In genomic region chr16:62414485-62414884, GRCm38 (mm10) we compare ENCODE assay signal across 8 mouse cellular contexts.
DNase-seq lines count a peak whose midpoint lies in the region; ATAC-seq and TF ChIP-seq lines count a peak whose summit lies in the region.

No protein-coding gene starts in this region.

- DNase-seq in kidney, postnatal 0 days (ENCODE audit: low spot score), result peak; percentile 22
- DNase-seq in brain, adult 2 months (ENCODE audit: low read depth, low spot score), result peak; percentile 59
- DNase-seq in gastrocnemius, adult 8-10 months (ENCODE audit: low spot score in 2 of 2), result no peak
- DNase-seq in spleen, adult 18-20 months, result no peak
- DNase-seq in testis, postnatal 10 days (ENCODE audit: low spot score), result no peak

- ATAC-seq in kidney, postnatal 0 days (replicated peaks; ENCODE audit: low FRiP score, low read depth), result peak; percentile 57; the same call in 1 of the 2 replicates
- ATAC-seq in kidney, embryonic 15.5 days (replicated peaks; ENCODE audit: low FRiP score), result no peak
- ATAC-seq in hindbrain, embryonic 13.5 days (ENCODE audit: low FRiP score), result peak; percentile 57; the same call in 1 of the 2 replicates
- peak; percentile 78 for ATAC-seq in neural tube, embryonic 12.5 days (ENCODE audit: low FRiP score, low read depth)

- no peak overlapping the region for H3K4me3 ChIP-seq in kidney, postnatal 0 days (replicated peaks; ENCODE audit: low read depth, low read length)
- no peak overlapping the region for H3K4me3 ChIP-seq in kidney, embryonic 15.5 days (replicated peaks)
- H3K4me3 ChIP-seq in hindbrain, embryonic 13.5 days, result no peak overlapping the region
- H3K4me3 ChIP-seq in neural tube, embryonic 12.5 days, result no peak overlapping the region

- H3K4me1 ChIP-seq in kidney, postnatal 0 days (replicated peaks; ENCODE audit: insufficient read depth, low read length), result no peaks in the 10 kb centered on the region
- no peaks in the 10 kb centered on the region for H3K4me1 ChIP-seq in kidney, embryonic 15.5 days
- no peaks in the 10 kb centered on the region for H3K4me1 ChIP-seq in hindbrain, embryonic 13.5 days (replicated peaks)
- H3K4me1 ChIP-seq in neural tube, embryonic 12.5 days, result no peaks in the 10 kb centered on the region

- H3K9me3 ChIP-seq in kidney, postnatal 0 days (replicated peaks; ENCODE audit: low read length), result no peaks in the 10 kb centered on the region
- no peaks in the 10 kb centered on the region for H3K9me3 ChIP-seq in kidney, embryonic 15.5 days (replicated peaks)
- no peaks in the 10 kb centered on the region for H3K9me3 ChIP-seq in hindbrain, embryonic 13.5 days
- no peaks in the 10 kb centered on the region for H3K9me3 ChIP-seq in neural tube, embryonic 12.5 days

- H3K36me3 ChIP-seq in kidney, postnatal 0 days (ENCODE audit: insufficient read depth, low read length), result no peaks in the 10 kb centered on the region
- H3K36me3 ChIP-seq in kidney, embryonic 15.5 days, result no peaks in the 10 kb centered on the region
- no peaks in the 10 kb centered on the region for H3K36me3 ChIP-seq in hindbrain, embryonic 13.5 days
- H3K36me3 ChIP-seq in neural tube, embryonic 12.5 days, result no peaks in the 10 kb centered on the region

- H3K27ac ChIP-seq in kidney, postnatal 0 days, result no peak overlapping the region
- no peak overlapping the region for H3K27ac ChIP-seq in kidney, embryonic 15.5 days
- H3K27ac ChIP-seq in hindbrain, embryonic 13.5 days, result no peak overlapping the region
- H3K27ac ChIP-seq in neural tube, embryonic 12.5 days, result no peak overlapping the region

- TF ChIP-seq CTCF in kidney, postnatal 0 days (IDR thresholded peaks at IDR 0.05; ENCODE audit: low read depth), result peak; percentile 66

- WGBS in kidney, postnatal 0 days, result 16% methylated on average over 1 of the region's 1 CpGs
- WGBS in kidney, embryonic 15.5 days, result 13% methylated on average over 1 of the region's 1 CpGs
- 13% methylated on average over 1 of the region's 1 CpGs for WGBS in hindbrain, embryonic 13.5 days
- WGBS in neural tube, embryonic 12.5 days, result 29% methylated on average over 1 of the region's 1 CpGs

- no peak overlapping the region for H3K4me2 ChIP-seq in kidney, postnatal 0 days (ENCODE audit: low read length)
- no peak overlapping the region for H3K4me2 ChIP-seq in kidney, embryonic 15.5 days
- no peak overlapping the region for H3K4me2 ChIP-seq in hindbrain, embryonic 13.5 days
- H3K4me2 ChIP-seq in neural tube, embryonic 12.5 days (replicated peaks), result no peak overlapping the region

- no peaks in the 10 kb centered on the region for H3K27me3 ChIP-seq in kidney, postnatal 0 days (ENCODE audit: insufficient read depth, low read length)
- no peaks in the 10 kb centered on the region for H3K27me3 ChIP-seq in kidney, embryonic 15.5 days
- no peaks in the 10 kb centered on the region for H3K27me3 ChIP-seq in hindbrain, embryonic 13.5 days
- no peaks in the 10 kb centered on the region for H3K27me3 ChIP-seq in neural tube, embryonic 12.5 days (replicated peaks)

- no peak overlapping the region for H3K9ac ChIP-seq in kidney, postnatal 0 days (ENCODE audit: low read depth, low read length)
- H3K9ac ChIP-seq in kidney, embryonic 15.5 days, result no peak overlapping the region
- H3K9ac ChIP-seq in hindbrain, embryonic 13.5 days, result no peak overlapping the region
- no peak overlapping the region for H3K9ac ChIP-seq in neural tube, embryonic 12.5 days

Comparison
In these comparisons a context has a peak if more than half of its experiments do, and no peak if none do; other contexts are left out.
1. DNase-seq: peak in kidney, postnatal 0 days (single experiment) and brain, adult 2 months (single experiment); none in gastrocnemius, adult 8-10 months (0 of 2), spleen, adult 18-20 months (0 of 2) and testis, postnatal 10 days (single experiment).